Mouse (Mus musculus) WW6 (cell line): ENCODE measurements at regions not wholly inside any gene's neighbourhood (a gene's known extent, or its start where the extent isn't known, plus 50 kb on each side); places are given as distances from the start of the nearest gene placed in this dataset.
"Not testable (repeated sequence)": the region's sequence is repeated elsewhere in the genome, so short reads cannot be mapped to it uniquely, and the experiment has no call there.

Source experiments
- DNase-seq: peaks from one replicate; pipeline ENCODE4 v3.0.0-alpha.2; 2013; ENCODE audit warnings: low read depth, low spot score

DNA sequence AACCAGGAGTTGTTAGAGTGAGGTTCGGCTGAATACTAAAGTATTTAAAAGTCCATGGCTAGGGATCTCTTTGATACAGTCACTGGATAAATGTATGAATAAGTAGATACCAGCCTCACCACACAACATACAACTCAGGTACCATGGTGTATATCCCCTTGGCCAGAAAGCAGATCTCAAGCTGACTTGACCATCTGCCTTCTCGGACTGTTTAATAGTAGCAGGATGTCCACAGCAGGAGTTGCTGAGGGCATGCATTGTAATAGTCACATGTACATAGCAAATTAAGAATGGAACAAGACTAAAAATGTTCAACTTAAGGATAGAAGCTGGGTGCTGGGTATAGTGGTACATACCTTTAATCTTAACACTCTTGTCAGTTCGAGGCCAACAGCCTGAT is 337.9 kb upstream of the Maf start:
- DNase-seq: no peak

DNA sequence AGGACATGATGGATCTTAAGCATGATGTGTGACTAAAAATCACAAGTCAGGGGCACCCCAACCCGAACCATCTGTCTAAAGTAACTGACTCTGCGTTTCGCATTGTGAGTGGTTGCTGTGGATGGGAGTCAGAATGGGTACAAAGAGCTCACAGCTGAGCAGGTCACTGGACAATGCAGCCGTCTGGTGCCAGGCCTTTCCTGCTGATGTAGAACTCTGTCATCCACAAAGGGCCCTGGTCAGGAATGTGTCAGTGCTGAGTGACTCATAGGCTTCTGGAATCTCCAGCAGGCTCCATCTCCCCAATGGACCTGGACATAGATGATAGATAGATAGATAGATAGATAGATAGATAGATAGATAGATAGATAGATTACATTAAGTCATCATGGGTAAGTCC is 335.8 kb upstream of the Maf start:
- no peak for DNase-seq

DNA sequence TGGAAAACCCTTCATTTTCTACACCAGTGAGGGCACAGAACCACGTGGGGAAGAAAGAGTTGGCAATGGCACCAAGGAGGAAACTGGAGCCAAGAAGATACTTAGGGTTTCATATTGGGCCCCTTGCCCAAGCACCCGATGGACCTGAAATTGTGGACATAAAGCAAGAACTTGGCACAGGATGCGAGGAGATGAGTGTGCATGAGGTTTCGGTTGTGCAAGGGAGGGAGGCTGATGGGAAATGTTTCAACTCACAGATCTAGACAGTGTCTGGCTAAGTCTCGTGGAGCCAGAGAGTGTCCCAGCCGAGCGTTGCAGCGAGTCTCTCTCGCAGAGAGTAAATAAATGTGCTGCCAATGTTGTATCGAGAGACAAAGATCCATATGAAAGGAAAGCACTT is 323.4 kb upstream of the Maf start:
- no peak for DNase-seq

DNA sequence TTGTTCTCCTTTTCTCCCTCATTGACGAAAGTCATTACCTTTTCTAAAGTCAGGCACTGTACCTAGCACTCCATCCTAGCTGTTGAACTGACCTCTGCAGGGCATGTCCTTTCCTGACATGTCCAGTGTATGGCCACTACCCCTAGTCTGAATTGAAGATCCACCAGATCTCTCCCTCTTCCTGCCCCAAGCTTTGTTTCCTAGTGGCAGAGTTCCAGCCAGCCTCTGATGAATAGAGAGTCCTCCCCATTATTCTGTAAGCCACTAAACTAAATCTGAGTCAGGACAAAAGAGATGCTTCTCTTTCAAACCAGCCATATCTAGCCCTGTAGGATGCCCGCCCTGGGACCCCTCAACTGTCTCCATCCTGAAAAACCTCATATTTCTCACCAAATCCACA is 317.7 kb upstream of the Maf start:
- DNase-seq: no peak

DNA sequence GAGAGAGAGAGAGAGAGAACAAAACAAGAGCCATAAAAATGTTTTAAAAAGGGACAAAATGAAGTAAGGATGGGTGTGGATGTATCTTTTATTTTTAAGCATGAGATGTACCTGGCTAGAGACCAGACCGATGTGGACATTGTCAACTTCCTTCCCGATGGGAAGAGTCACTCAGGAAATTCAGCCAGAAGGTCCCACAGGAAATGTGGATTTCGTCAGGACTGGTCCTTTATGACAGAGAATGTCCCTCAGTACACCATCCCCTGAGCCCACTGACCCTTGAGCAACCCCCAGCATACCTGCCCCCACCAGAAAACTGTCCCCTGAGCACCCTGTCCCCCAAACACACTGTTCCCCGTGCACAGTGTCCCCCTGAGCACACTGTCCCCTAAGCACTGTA is 317.2 kb upstream of the Maf start:
- no peak for DNase-seq

DNA sequence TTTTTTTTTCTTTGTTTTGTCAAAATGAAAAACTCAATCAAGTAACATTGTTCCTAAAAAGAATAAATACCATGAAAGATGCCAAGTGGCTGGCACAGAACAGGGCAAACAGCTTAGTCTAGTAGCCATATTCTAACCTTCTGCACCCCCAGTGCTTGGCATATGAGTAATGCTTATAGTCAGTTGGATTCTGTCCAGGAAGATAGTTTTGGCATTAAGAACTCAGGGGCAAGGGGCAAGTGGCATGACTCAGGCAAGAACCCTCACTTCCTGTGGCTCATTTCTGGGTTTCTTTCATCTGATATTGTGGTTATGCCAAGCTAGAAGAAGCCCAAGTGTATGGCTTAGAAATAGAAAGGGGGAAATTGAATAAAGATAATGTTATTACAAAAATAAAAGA is 314.1 kb upstream of the Maf start:
- no peak for DNase-seq

DNA sequence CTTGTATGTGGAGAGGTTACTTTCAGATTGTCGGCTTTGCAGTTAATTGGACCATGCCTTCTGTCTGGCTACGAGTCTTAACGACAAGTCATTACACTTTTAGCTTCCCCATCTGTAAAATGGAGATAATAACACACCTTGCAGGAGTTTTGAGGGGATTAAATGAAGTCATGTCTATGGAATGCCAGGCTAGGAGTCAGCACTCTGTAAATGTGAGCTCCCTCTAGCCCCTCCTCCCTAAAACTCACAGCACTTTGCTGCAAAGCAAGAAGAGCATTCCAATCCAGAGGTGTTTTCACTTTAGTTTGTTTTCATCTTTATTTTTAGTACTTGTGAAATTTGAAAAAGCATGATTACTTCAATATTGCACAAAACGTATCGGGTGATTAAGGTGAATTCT is 287.7 kb upstream of the Maf start:
- DNase-seq: no peak

DNA sequence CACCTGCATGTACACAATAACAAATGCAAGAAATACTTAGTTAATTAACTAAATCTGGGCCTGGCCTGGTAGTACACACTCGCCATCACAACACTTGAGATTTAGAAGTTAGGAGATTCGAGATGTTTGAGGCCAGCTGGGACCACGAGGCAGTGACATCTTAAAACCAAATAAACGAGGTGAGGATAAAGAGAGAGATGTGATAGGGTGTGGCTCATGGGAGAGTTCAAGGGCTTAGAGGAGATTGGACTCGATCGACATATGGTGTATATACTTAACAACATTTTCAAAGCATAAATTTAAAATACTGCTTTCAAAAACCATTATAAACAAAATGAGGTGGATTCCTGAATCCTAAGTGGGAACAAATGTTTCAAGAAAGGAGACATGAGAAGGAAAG is 284.4 kb upstream of the Maf start:
- DNase-seq: no peak

DNA sequence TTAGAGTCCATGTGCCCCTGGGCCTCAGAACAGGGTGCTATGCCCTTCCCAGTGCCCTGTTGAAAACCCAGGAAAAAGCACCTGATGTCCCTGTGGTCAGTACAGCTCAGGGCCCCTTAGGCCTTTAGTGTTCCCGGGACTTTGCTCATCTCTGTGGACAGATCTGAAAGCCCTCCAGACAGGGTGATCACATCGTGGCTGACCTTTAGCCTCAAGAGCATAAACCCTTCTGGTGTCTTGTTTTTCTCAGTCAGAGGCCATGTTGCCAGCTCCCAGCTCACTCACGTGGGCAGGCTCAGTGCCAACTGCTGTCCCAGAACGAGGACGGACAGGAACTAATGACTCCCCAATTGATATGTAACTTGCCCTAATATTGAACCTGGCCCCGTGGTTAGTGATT is 275.8 kb upstream of the Maf start:
- DNase-seq: no peak

DNA sequence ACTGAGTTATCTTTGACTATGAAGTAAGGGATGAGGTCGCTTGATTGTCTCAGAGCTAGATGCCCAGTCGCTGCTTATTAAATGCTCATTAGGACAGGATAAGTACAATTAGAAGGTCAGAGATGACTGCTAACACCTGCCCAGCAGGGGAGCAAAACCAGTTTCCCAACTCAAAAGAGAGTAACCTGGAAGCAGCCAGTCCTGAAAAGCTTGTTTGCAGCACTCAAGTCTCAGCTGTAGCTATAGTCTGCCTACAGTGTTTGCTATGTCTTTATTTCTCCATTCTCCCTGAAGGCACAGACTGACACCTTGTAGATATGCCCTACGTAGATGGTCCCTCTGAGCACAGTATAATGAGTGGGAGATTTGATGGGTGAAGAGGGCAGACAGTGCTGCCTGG is 274.7 kb upstream of the Maf start:
- no peak for DNase-seq

DNA sequence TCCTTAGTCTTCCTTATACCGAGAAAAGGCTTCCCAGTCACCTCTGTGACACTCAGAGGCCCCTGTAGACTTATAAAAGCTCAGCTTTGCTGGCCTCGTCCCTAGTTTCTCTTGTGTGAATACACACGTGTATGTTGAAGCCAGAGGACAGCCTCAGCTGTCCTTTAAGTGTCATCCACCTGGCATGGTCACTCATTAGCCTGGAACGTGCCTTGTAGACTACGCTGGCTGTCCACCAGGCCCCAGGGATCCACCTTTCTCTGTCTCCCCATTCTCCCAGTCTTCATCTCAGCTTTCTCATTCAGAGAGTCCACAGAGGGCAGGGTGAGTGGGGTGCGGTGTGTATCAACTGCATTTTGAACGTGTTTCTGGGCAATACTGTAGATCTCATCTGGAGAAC is 273.8 kb upstream of the Maf start:
- DNase-seq: no peak

DNA sequence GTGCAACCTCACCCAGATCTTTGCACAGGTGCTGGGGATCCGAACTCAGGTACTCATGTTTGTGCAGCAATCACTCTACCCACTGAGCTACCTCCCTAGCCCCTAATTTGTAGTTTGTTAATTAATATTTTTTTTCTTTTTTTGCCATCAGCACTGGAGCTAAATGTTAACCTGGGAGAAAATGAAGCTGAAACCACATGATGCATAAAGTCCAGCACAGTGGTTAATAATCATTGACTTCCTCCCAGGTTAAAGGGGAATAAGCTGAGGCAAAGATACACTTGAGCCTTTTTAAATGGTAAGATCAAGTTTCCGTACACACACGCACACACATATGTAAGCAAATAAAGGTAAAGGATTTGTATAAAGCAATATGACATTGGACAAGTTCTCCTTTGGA is 273.0 kb upstream of the Maf start:
- DNase-seq: no peak

DNA sequence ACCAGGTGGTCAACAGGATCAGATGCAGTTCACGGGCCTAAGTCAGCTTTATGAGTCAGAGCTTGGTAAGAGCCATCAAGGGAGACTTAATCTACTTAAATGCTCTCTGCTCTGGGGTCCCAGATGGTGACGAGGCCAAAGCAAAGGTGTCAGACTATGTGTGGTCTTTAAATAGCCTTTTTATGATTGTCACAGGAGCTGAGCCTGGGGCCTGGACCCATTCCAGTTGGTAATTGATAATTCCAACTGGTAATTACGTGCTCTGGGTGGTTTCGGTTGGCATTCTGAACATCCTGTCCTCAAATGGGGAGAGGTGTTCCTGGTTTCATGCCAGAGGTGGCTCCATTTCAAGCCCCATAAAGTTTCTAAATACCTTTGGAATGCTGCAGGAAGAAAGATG is 269.6 kb upstream of the Maf start:
- no peak for DNase-seq

DNA sequence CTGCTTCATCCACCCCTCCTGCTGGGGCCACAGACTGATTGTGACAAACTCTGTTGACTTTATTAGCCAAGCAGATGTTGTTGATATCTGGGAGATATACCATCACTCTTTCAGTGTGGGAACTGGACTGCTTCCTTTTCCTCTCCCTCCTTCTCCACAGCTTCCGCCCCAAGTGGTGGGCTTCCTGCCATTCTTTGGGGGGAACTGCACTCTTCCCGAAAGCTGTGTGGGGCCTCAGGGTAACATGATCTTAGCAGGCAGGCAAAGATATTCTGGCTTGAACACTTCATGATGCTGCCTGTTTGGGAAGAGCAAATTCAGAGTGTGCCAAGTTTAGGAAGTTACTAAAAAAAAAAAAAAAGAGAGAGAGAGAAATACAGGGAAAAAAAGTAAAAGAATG is 267.1 kb upstream of the Maf start:
- DNase-seq: no peak

DNA sequence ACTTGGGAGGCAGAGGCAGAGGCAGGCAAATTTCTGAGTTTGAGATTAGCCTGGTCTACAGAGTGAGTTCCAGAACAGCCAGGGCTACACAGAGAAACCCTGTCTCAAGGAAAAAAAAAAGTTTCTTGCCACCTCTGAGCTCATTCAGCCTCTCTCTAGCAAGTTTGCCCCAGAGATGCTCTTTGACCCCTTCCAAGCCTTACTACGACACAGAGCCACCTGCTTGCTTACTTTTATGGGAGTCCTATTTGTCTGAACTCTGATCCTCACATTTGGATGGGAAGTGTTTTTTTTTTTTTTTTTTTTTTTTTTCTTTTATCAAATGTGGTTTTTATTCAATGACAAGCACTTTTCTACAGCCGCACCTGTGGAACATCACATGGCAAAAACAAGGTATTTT is 263.8 kb upstream of the Maf start:
- DNase-seq: not testable (repeated sequence)

DNA sequence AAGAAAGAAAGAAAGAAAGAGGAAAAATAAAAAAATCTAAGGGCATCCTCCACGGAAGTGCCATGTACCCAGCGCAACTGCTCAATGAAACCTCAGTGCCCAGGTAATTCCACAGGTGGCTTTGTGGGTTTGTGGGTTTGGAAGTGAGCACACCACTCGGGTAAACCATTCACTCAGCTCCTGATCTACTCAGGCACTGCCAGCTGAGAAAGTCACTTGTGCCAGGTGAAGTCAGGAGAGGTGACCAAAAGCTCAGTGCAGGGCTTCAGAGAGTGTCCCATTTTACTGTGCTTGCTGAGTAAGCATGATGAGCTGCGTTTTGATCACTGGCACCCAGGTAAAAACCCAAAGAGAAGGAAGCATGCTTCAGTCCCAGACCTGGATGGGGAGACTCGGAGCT is 260.5 kb upstream of the Maf start:
- DNase-seq: no peak

DNA sequence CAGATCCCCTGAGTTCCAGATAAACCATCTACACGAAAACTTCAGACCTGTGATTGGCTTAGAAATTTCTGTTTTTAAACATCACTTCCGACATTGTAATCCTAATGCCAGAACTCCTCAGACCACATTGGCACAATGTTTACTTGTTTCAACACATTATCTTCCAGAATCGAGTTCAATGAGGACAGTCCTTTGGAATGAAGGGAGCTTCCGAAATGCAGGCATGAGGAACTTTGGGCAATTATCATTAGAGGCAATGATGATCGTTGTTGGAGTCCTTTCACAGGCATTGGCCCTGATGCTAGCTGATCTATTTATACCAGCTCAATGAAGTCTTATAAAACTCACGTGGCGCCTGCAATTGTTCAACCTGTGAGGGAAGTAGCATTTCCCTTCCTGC is 258.4 kb upstream of the Maf start:
- DNase-seq: no peak

DNA sequence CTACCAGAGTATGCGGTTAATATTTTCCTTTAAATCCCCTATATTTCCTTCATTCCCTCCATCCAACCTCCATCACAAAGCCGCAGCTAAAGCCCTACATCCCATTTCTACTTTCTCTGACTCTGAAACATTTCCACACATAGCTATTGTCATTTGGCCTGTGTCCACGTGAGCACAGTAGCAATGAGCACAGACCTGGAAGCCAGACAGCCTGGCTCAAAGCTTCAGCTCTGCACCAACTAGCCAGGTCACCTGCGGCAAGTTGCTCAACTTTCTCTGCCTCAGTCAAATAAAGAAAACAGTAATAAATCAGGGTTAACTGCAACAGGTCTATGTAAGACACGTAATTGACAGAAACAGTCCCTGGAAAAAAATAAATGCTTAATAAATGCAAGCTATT is 247.8 kb upstream of the Maf start:
- no peak for DNase-seq

DNA sequence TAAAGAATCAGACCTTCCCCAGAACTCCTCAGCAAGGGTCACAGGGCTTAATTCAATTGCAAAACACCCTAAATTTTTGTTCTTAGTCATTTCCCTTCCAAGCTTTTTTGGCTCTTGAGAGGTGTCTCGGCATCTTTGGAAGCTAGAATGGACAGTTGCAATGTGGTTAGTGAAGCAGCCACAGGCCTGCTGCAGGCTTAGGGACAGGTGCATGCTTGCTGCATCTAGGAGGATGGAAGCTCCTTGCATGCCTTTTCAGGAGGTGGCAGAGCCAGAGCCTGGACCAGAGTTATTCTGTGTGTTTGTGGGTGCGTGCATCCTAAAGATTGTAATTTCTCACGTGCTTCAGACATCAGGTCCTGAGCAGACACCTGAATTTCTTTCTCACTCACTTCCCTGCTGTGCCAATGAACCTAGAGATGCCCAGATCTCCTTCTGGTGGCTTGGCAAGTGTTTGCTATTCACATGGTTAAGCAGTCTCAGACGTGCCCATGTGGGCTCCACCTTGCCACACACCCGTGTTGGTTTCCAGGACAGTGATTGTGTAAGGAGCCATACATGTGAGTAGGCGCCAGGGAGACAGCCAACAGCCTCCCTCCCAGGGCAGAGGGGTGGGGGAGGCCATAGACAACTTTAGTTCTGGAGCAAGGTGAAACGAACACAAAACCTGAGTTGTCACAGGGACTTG is 246.3 kb upstream of the Maf start:
- DNase-seq: no peak

DNA sequence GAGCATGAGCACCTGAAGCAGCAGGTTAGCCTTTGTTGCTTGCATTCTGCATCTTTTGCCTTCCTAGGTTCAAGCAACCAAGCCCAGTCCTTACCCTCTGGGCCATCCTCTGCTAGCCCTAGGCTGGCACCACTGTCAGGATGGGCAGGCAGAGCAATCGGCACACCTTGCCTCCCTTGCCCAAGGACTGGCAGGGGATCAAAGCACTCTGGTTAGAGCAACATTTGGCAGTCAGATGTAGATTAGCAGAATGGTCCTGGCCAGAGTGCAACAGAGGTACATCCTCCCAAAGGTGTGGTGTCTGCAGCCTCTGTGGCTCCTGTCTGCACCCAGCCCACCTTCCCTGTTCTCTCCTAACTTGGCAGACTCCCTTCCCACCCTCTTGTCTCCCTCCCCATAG is 244.9 kb upstream of the Maf start:
- DNase-seq: no peak

DNA sequence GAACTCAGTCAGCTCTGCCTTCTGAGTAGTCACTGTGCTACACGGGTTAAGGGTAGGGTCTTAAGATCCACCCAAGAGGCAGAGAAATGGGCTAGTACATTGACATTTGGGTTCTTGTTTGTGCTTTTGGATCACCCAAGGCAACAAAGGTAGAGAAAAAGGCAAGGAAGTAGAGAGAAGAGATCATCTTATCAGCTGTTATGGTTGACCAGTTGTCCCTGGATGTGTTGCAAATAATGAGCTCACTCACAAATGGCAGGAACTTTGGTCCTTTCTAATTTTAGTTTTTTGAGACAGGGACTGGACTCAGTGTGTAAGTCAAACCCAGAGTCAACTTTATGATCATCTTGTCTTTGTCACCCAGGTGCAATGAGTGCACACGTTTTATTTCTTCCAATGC is 241.3 kb upstream of the Maf start:
- no peak for DNase-seq

DNA sequence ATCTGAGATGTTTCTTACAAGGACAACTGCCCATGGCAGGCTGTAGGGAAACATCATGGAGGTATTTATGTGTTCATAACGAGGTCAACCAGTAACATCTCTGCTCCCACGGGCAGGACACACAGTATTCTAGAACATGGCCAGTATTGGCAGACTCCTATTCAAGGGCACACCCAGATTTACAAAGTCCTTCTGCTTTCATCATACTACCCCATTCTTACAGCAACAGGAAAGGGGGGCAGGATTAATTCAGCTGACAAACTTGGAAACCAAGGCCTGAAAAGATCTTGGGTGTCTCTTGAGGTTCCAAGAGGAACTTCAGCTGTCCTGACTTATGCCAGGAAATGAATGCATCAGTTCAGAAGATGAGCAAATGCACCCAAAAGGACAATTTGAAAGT is 240.4 kb upstream of the Maf start:
- DNase-seq: no peak

DNA sequence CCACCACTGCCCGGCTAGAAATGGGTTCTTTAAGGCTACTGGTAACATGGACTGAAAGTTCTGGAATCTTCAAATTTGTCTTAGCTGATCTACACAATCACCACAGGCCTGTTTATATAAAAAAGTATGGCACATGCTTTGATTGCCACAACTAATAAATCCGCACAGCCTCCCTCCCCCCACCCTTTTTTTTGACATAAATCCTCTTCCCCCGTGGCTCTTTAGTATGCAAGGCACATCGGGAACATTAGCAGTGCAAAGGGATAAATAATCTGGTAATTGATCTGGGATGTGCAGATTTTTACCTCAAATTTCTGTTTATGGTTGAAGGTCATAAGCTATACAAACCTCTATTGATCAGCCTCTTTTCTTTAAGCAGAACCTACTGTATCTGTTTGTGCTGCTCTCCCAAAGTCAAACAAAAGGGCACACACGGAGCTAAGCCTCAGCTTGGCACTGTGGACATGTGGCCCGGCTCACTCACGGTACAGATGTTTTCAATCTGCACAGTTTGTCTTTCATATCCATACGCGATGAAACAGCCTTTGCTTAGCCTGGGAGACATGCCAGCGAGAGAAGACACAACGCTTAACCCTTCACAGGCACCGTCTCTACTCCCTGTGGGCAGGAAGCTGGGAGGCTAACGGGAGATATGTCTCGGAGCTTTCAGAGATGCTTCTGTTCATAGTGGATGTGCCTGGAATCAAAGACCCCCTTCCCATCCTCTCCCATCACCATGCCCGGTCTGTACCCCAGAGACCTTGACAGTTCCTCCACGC is 235.3 kb upstream of the Maf start:
- no peak for DNase-seq
